In genomic region chr1:185207851-185208595, GRCm38 (mm10) we compare ENCODE assay signal across 14 mouse cellular contexts. TPM values are rescaled to one million over a fixed set of nuclear protein-coding genes. Genes with fewer than 3 reads are reported as not detected.
DNase-seq lines count a peak whose midpoint lies in the region; ATAC-seq and TF ChIP-seq lines count a peak whose summit lies in the region.
"Had no signal": no experiment of that assay in that cellular context is flagged by ENCODE, and none has a peak within 500 bp of the region (broad histone marks: within the 10 kb centered on the region; RNA-seq: fewer than 3 reads in every experiment).

No protein-coding gene starts in this region.

- peaks cover 10% of the 10 kb centered on the region for H3K79me2 ChIP-seq in heart, adult 2 months (replicated peaks; ENCODE audit: control insufficient read depth, insufficient read depth, low read length)

- TF ChIP-seq EP300 in heart, adult 2 months (IDR thresholded peaks at IDR 0.05; ENCODE audit: insufficient read depth, low read depth, low read length) = no peak

- H3K4me2 ChIP-seq in liver, embryonic 13.5 days = 0 out of 2 replicates have a peak overlapping the region, but pooled peaks have one; percentile 10
- H3K4me2 ChIP-seq in forebrain, embryonic 13.5 days = no peak overlapping the region
- H3K4me2 ChIP-seq: embryonic facial prominence, embryonic 13.5 days had no signal

- TF ChIP-seq POLR2A in heart, adult 2 months (IDR thresholded peaks at IDR 0.05; ENCODE audit: insufficient read depth, low read depth, low read length) = no peak
- TF ChIP-seq POLR2A in small intestine, adult 2 months (IDR thresholded peaks at IDR 0.05; ENCODE audit: low read depth, low read length) = no peak

- no peak for TF ChIP-seq CTCF in heart, adult 2 months (IDR thresholded peaks at IDR 0.05)
- no peak for TF ChIP-seq CTCF in small intestine, adult 2 months (IDR thresholded peaks at IDR 0.05; ENCODE audit: extremely low read depth, insufficient read length, insufficient replicate concordance, low read depth, low read length)

- no peak for DNase-seq in heart, adult 2 months
- no peak for DNase-seq in heart, embryonic 10.5 days (ENCODE audit: low spot score)
- peak; percentile 50 for DNase-seq in R1 (ENCODE audit: low read depth, low spot score)
- DNase-seq in liver, embryonic 13.5 days = no peak
- no peak for DNase-seq in layer of hippocampus, postnatal 36 days
- DNase-seq in kidney, adult 9 months = no peak
- DNase-seq: cerebellum, adult 9-11 months; heart, postnatal 4 days; left cerebral cortex, postnatal 4 days; lung, postnatal 36 days had no signal

- H3K27me3 ChIP-seq in heart, adult 2 months (ENCODE audit: control insufficient read depth, insufficient read depth, low read length) = no peaks in the 10 kb centered on the region
- no peaks in the 10 kb centered on the region for H3K27me3 ChIP-seq in heart, embryonic 10.5 days (ENCODE audit: insufficient read depth, poor library complexity, severe bottlenecking)
- H3K27me3 ChIP-seq in liver, embryonic 13.5 days = no peaks in the 10 kb centered on the region
- no peaks in the 10 kb centered on the region for H3K27me3 ChIP-seq in small intestine, adult 2 months (ENCODE audit: control insufficient read depth, insufficient read depth, low read length)
- H3K27me3 ChIP-seq in forebrain, embryonic 13.5 days = no peaks in the 10 kb centered on the region
- H3K27me3 ChIP-seq: embryonic facial prominence, embryonic 13.5 days had no signal

- H3K9me3 ChIP-seq in heart, embryonic 10.5 days = no peaks in the 10 kb centered on the region
- H3K9me3 ChIP-seq in liver, embryonic 13.5 days (replicated peaks) = no peaks in the 10 kb centered on the region
- H3K9me3 ChIP-seq in forebrain, embryonic 13.5 days (replicated peaks) = no peaks in the 10 kb centered on the region
- H3K9me3 ChIP-seq: embryonic facial prominence, embryonic 13.5 days had no signal

- WGBS in heart, adult 2 months = 74% methylated on average over 13 of the region's 13 CpGs
- WGBS in heart, embryonic 10.5 days = 90% methylated on average over 13 of the region's 13 CpGs
- 56% methylated on average over 13 of the region's 13 CpGs for WGBS in liver, embryonic 13.5 days (ENCODE audit: insufficient replicate concordance)
- WGBS in small intestine, adult 2 months = 76% methylated on average over 13 of the region's 13 CpGs
- WGBS in forebrain, embryonic 13.5 days = 95% methylated on average over 13 of the region's 13 CpGs

- no peak overlapping the region for H3K9ac ChIP-seq in heart, adult 2 months (ENCODE audit: low read depth, low read length)
- no peak overlapping the region for H3K9ac ChIP-seq in liver, embryonic 13.5 days
- H3K9ac ChIP-seq in forebrain, embryonic 13.5 days = no peak overlapping the region
- H3K9ac ChIP-seq: embryonic facial prominence, embryonic 13.5 days had no signal

- ATAC-seq in liver, embryonic 13.5 days (ENCODE audit: low read depth) = no peak
- ATAC-seq in forebrain, embryonic 13.5 days = no peak
- ATAC-seq: intestine, postnatal 0 days had no signal

- peaks cover 3% of the 10 kb centered on the region for H3K4me1 ChIP-seq in heart, adult 2 months (ENCODE audit: control insufficient read depth, insufficient read depth, low read length)
- peaks cover 18% of the 10 kb centered on the region for H3K4me1 ChIP-seq in heart, embryonic 10.5 days
- H3K4me1 ChIP-seq in liver, embryonic 13.5 days (replicated peaks) = peaks cover 55% of the 10 kb centered on the region
- peaks cover 5% of the 10 kb centered on the region; the same call in 1 of the 2 replicates for H3K4me1 ChIP-seq in small intestine, adult 2 months (ENCODE audit: control insufficient read depth, insufficient read depth, insufficient read length, low read length)
- peaks cover 23% of the 10 kb centered on the region for H3K4me1 ChIP-seq in forebrain, embryonic 13.5 days

- peak overlapping the region; percentile 38; the same call in 1 of the 2 replicates for H3K27ac ChIP-seq in heart, adult 2 months
- no peak overlapping the region for H3K27ac ChIP-seq in heart, embryonic 10.5 days
- peak overlapping the region; percentile 6; the same call in 1 of the 2 replicates for H3K27ac ChIP-seq in liver, embryonic 13.5 days
- peak overlapping the region; percentile 66; the same call in 1 of the 2 replicates for H3K27ac ChIP-seq in small intestine, adult 2 months (ENCODE audit: insufficient read depth, low read depth, low read length)
- H3K27ac ChIP-seq in forebrain, embryonic 13.5 days = no peak overlapping the region
- H3K27ac ChIP-seq: embryonic facial prominence, embryonic 13.5 days had no signal

- no peaks in the 10 kb centered on the region for H3K36me3 ChIP-seq in heart, adult 2 months (ENCODE audit: control insufficient read depth, insufficient read depth, low read length)
- H3K36me3 ChIP-seq in heart, embryonic 10.5 days = peaks cover 16% of the 10 kb centered on the region; the same call in 1 of the 2 replicates
- H3K36me3 ChIP-seq in liver, embryonic 13.5 days = peaks cover 9% of the 10 kb centered on the region
- 0 out of 2 replicates have a peak, but pooled peaks cover 4% of the 10 kb centered on the region for H3K36me3 ChIP-seq in small intestine, adult 2 months (ENCODE audit: control insufficient read depth, insufficient read depth, low read length)
- H3K36me3 ChIP-seq in forebrain, embryonic 13.5 days (ENCODE audit: poor library complexity, severe bottlenecking) = no peaks in the 10 kb centered on the region

- no peak overlapping the region for H3K4me3 ChIP-seq in heart, adult 2 months
- no peak overlapping the region for H3K4me3 ChIP-seq in heart, embryonic 10.5 days
- no peak overlapping the region for H3K4me3 ChIP-seq in liver, embryonic 13.5 days (replicated peaks)
- no peak overlapping the region for H3K4me3 ChIP-seq in small intestine, adult 2 months (ENCODE audit: low read depth, low read length)
- H3K4me3 ChIP-seq in forebrain, embryonic 13.5 days = no peak overlapping the region
- H3K4me3 ChIP-seq: embryonic facial prominence, embryonic 13.5 days had no signal

- intact Hi-C loops in heart, adult 2 months (cut with DNase I) = loop anchor here (10.0 kb wide), 1 partner anchor 773 kb away; no protein-coding TSS in a partner anchor

RNA-seq across cellular contexts. Expression of gene Rab3gap2, which starts 4.1 kb away (rescaled TPM):
- total RNA-seq in heart, adult 2 months (2021) = 10 to 100 TPM; 19.9 to 20.2 TPM
- polyA plus RNA-seq in heart, adult 2 months (2012; rRNA removed) = 10.3 and 12.0 TPM in 2 replicates
- 18.4 and 19.2 TPM in 2 replicates for polyA plus RNA-seq in heart, embryonic 10.5 days (2016; fragmentation: Nextera tagmentation; extraction: Ambion mirVana)
- polyA plus RNA-seq in liver, embryonic 13.5 days (2015; fragmentation: Nextera tagmentation; extraction: Ambion mirVana) = 12.2 and 15.2 TPM in 2 replicates
- 10.5 and 23.6 TPM in 2 replicates for polyA plus RNA-seq in small intestine, adult 2 months (2012; rRNA removed)
- total RNA-seq in layer of hippocampus, postnatal 36 days (2021) = 10 to 100 TPM; 62.6 to 65.9 TPM
- polyA plus RNA-seq in forebrain, embryonic 13.5 days (2015; fragmentation: Nextera tagmentation; extraction: Ambion mirVana) = 19.3 and 21.9 TPM in 2 replicates

Comparison
In these comparisons a context has a peak if more than half of its experiments do, and no peak if none do; other contexts are left out.
1. H3K27ac ChIP-seq: peak in heart, adult 2 months (single experiment), liver, embryonic 13.5 days (single experiment) and small intestine, adult 2 months (single experiment); none in heart, embryonic 10.5 days (single experiment) and forebrain, embryonic 13.5 days (single experiment).